Mouse (Mus musculus): Measurements from ENCODE around the gene Kat7.

DNA sequence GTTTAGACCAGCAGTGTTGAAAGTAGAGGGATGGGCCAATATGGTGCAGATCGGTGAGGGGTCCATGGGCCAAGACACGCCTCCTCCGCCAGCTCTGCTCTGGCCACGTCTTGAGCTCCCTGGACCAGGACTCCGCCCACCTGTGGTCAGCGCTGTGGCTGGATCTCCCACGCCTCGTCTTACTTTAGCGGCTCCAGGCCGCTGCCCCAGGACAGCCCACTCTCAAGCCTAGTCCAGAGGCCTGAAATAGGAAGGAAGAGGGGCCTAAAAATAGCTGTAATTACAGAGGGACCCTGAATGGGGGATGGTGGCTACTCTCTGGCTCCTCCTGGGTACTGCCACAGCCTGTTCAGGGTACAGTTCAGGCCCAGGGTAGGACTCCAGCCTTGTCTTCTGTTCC lies 59.9 kb downstream of the Kat7 start:
- TF ChIP-seq CTCF (IDR thresholded peaks at IDR 0.05; ENCODE audit: low read depth) (no peak), EP300 (IDR thresholded peaks at IDR 0.05; ENCODE audit: low read depth) (no peak)

Measured in liver, postnatal 0 days (tissue).